26 mouse cellular contexts compared by ENCODE assay signal in the genomic region with DNA sequence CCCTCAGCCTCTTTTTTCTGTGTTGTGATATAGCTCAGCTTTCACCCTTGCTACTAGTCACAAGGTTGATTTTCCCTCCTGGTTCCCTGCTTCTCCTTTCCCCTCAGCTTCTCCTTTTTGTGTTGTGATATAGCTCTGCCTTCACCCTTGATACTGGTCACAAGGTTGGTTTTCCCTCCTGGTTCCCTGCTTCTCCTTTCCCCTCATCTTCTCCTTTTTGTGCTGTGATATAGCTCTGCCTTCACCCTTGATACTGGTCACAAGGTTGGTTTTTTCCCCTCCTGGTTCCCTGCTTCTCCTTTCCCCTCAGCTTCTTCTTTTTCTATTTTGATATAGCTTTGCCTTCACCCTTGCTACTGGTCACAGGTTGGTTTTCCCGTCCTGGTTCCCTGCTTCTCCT.
"Had no signal": no experiment of that assay in that cellular context is flagged by ENCODE, and none has a peak within 500 bp of the region (broad histone marks: within the 10 kb centered on the region; RNA-seq: fewer than 3 reads in every experiment).

No protein-coding gene starts in this region.

- H3K9ac ChIP-seq: heart, embryonic 12.5 days; hindbrain, embryonic 12.5 days; hindbrain, embryonic 14.5 days; intestine, embryonic 15.5 days; kidney, embryonic 15.5 days; limb, embryonic 13.5 days; limb, embryonic 15.5 days; liver, embryonic 13.5 days had no signal

- H3K36me3 ChIP-seq: heart, embryonic 12.5 days; intestine, embryonic 15.5 days; kidney, embryonic 15.5 days; limb, embryonic 13.5 days had no signal

- ATAC-seq: hindbrain, embryonic 16.5 days; inflammation-experienced regulatory T-cells, adult 6 months; intestine, embryonic 15.5 days; intestine, postnatal 0 days had no signal

- H3K4me1 ChIP-seq: heart, embryonic 10.5 days; heart, embryonic 12.5 days; hindbrain, embryonic 10.5 days; hindbrain, embryonic 12.5 days; intestine, embryonic 15.5 days; kidney, embryonic 15.5 days; limb, embryonic 13.5 days; limb, embryonic 15.5 days; liver, embryonic 13.5 days had no signal

- H3K9me3 ChIP-seq: heart, embryonic 10.5 days; heart, embryonic 12.5 days; hindbrain, embryonic 10.5 days; hindbrain, embryonic 12.5 days; intestine, embryonic 15.5 days; kidney, embryonic 15.5 days; limb, embryonic 13.5 days; limb, embryonic 15.5 days; liver, embryonic 13.5 days had no signal

- DNase-seq: gastrocnemius, postnatal 14 days; gastrocnemius, postnatal 36 days; heart, adult 18-20 months; heart, postnatal 10 days; heart, postnatal 4 days; kidney, adult 18-20 months; kidney, adult 8-10 months; kidney, postnatal 14 days; kidney, postnatal 4 days; layer of hippocampus, adult 9-11 months; layer of hippocampus, postnatal 36 days; left cerebral cortex, postnatal 4 days; liver, embryonic 13.5 days had no signal

- H3K4me3 ChIP-seq: heart, embryonic 10.5 days; heart, embryonic 12.5 days; hindbrain, embryonic 10.5 days; hindbrain, embryonic 12.5 days; intestine, embryonic 15.5 days; kidney, embryonic 15.5 days; limb, embryonic 13.5 days; limb, embryonic 15.5 days; liver, embryonic 13.5 days had no signal

- H3K27ac ChIP-seq: heart, embryonic 10.5 days; hindbrain, embryonic 10.5 days; hindbrain, embryonic 12.5 days; hindbrain, embryonic 14.5 days; intestine, embryonic 15.5 days; kidney, embryonic 15.5 days; kidney, postnatal 0 days; limb, embryonic 13.5 days; limb, embryonic 15.5 days; liver, embryonic 13.5 days had no signal

- H3K4me2 ChIP-seq: heart, embryonic 12.5 days; hindbrain, embryonic 12.5 days; hindbrain, embryonic 14.5 days; intestine, embryonic 15.5 days; kidney, embryonic 15.5 days; limb, embryonic 13.5 days; limb, embryonic 15.5 days; liver, embryonic 13.5 days had no signal

- H3K27me3 ChIP-seq: heart, embryonic 12.5 days; hindbrain, embryonic 12.5 days; intestine, embryonic 15.5 days; kidney, embryonic 15.5 days; limb, embryonic 13.5 days; limb, embryonic 15.5 days; liver, embryonic 13.5 days had no signal
